Mouse (Mus musculus) CH12.LX (cell line): ENCODE data around the gene Ldlrad2. TPM values are rescaled to one million over a fixed set of nuclear protein-coding genes. Genes with fewer than 3 reads are reported as not detected.

ENCODE experiments used
- DNase-seq: peaks from one replicate; pipeline ENCODE4 v3.0.0-alpha.2; 2013; ENCODE audit errors: extremely low read depth
- H3K27ac ChIP-seq: 2 replicates; pipeline ENCODE4 v1.5.1; 2012; ENCODE audit warnings: low read depth, mild to moderate bottlenecking, control low read depth, moderate library complexity; ENCODE audit not compliant: insufficient read depth
- H3K27me3 ChIP-seq: replicated peaks from 2 replicates; pipeline ENCODE3; 2012; ENCODE audit warnings: inconsistent platforms
- H3K36me3 ChIP-seq, 2 experiments: replicated peaks in 1 of 2; 2 replicates each; pipeline versions ENCODE3 to v1.6.1; 2012; ENCODE audit warnings: inconsistent platforms in 1 of 2, low read length in 1 of 2, mild to moderate bottlenecking in 1 of 2, mixed read lengths in 1 of 2, moderate library complexity in 1 of 2; ENCODE audit not compliant: control insufficient read depth in 1 of 2, insufficient read depth in 1 of 2
- H3K4me1 ChIP-seq, 2 experiments: 2 replicates each; pipeline ENCODE4 v1.6.1; 2012; ENCODE audit warnings: inconsistent platforms in 1 of 2, moderate library complexity in 1 of 2; ENCODE audit not compliant: insufficient read depth in 2 of 2, control insufficient read depth in 1 of 2
- H3K4me2 ChIP-seq: 2 replicates; pipeline ENCODE4 v1.6.1; 2012; ENCODE audit warnings: low read depth, mild to moderate bottlenecking, control low read depth; ENCODE audit not compliant: poor library complexity, insufficient read depth, severe bottlenecking
- H3K4me3 ChIP-seq, 3 experiments: fragments of 150-350 bp in 1 of 3; sonication (generic) in 1 of 3; replicated peaks in 1 of 3; 2 replicates each; pipeline versions ENCODE3 to v1.5.1; 2011 to 2012; ENCODE audit warnings: low read depth in 2 of 3, low read length in 2 of 3, mild to moderate bottlenecking in 2 of 3, moderate library complexity in 2 of 3, control low read depth in 1 of 3, improper control_type of control experiment in 1 of 3, inconsistent platforms in 1 of 3, mixed read lengths in 1 of 3; ENCODE audit not compliant: poor library complexity in 1 of 3
- H3K79me2 ChIP-seq: replicated peaks from 2 replicates; pipeline ENCODE4 v1.6.1; 2012; ENCODE audit warnings: mild to moderate bottlenecking, moderate library complexity; ENCODE audit not compliant: control insufficient read depth, poor library complexity, insufficient read depth, severe bottlenecking; ENCODE audit errors: extremely low read depth
- H3K9ac ChIP-seq: 2 replicates; pipeline ENCODE4 v1.6.1; 2012; ENCODE audit warnings: low read depth, mild to moderate bottlenecking, control low read depth, moderate library complexity; ENCODE audit not compliant: insufficient read depth
- H3K9me3 ChIP-seq: replicated peaks from 2 replicates; pipeline ENCODE3; 2012; ENCODE audit warnings: low read length, inconsistent platforms, mixed read lengths
- BHLHE40 ChIP-seq: IDR thresholded peaks from 2 replicates; pipeline ENCODE4 v1.6.1; 2011; ENCODE audit warnings: mild to moderate bottlenecking, low read depth, low read length, improper control_type of control experiment
- CHD2 ChIP-seq: IDR thresholded peaks from 2 replicates; pipeline ENCODE4 v1.6.1; 2011; ENCODE audit warnings: low read length, improper control_type of control experiment
- E2F4 ChIP-seq: IDR thresholded peaks from 2 replicates; pipeline ENCODE4 v1.6.1; 2011; ENCODE audit warnings: low read depth, low read length, improper control_type of control experiment; ENCODE audit not compliant: insufficient replicate concordance
- ETS1 ChIP-seq: conservative IDR thresholded peaks from 2 replicates; pipeline ENCODE4 v1.6.1; 2012; ENCODE audit warnings: low read depth, mild to moderate bottlenecking, inconsistent platforms, low read length, improper control_type of control experiment, moderate library complexity
- GABPA ChIP-seq: IDR thresholded peaks from 2 replicates; pipeline ENCODE4 v1.6.1; 2012; ENCODE audit warnings: low read depth, low read length, improper control_type of control experiment, inconsistent platforms; ENCODE audit not compliant: insufficient replicate concordance
- HCFC1 ChIP-seq: IDR thresholded peaks from 2 replicates; pipeline ENCODE4 v1.6.1; 2012; ENCODE audit warnings: low read depth, mild to moderate bottlenecking, inconsistent platforms, low read length, improper control_type of control experiment
- KAT2A ChIP-seq: IDR thresholded peaks from 2 replicates; pipeline ENCODE4 v1.6.1; 2012; ENCODE audit warnings: low read length, improper control_type of control experiment, inconsistent platforms; ENCODE audit not compliant: insufficient replicate concordance
- MAX ChIP-seq: IDR thresholded peaks from 2 replicates; pipeline ENCODE4 v1.6.1; 2011; ENCODE audit warnings: low read length, improper control_type of control experiment
- MXI1 ChIP-seq: IDR thresholded peaks from 2 replicates; pipeline ENCODE4 v1.6.1; 2011; ENCODE audit warnings: mild to moderate bottlenecking, low read depth, low read length, improper control_type of control experiment
- MYC ChIP-seq: IDR thresholded peaks from 2 replicates; pipeline ENCODE4 v1.6.1; 2011; ENCODE audit warnings: low read depth, mild to moderate bottlenecking, improper control_type of control experiment, low read length
- NELFE ChIP-seq: IDR thresholded peaks from 2 replicates; pipeline ENCODE4 v1.6.1; 2011; ENCODE audit warnings: low read depth, low read length, improper control_type of control experiment
- PAX5 ChIP-seq: IDR thresholded peaks from 2 replicates; pipeline ENCODE4 v1.6.1; 2012; ENCODE audit warnings: low read length, inconsistent platforms, mixed read lengths
- SMC3 ChIP-seq: IDR thresholded peaks from 2 replicates; pipeline ENCODE4 v1.6.1; 2011; ENCODE audit warnings: low read depth, low read length, improper control_type of control experiment
- TBP ChIP-seq: conservative IDR thresholded peaks from 2 replicates; pipeline ENCODE4 v1.6.1; 2011; ENCODE audit warnings: low read depth, low read length, improper control_type of control experiment
- TCF12 ChIP-seq: IDR thresholded peaks from 2 replicates; pipeline ENCODE4 v1.6.1; 2014; ENCODE audit warnings: low read depth, mild to moderate bottlenecking, inconsistent platforms, low read length, improper control_type of control experiment
- UBTF ChIP-seq: IDR thresholded peaks from 2 replicates; pipeline ENCODE4 v1.6.1; 2012; ENCODE audit warnings: low read depth, mild to moderate bottlenecking, inconsistent platforms, low read length, improper control_type of control experiment, moderate library complexity
- USF1 ChIP-seq: IDR thresholded peaks from 2 replicates; pipeline ENCODE4 v1.6.1; 2014; ENCODE audit warnings: low read depth, mild to moderate bottlenecking, inconsistent platforms, low read length, improper control_type of control experiment
- USF2 ChIP-seq: conservative IDR thresholded peaks from 2 replicates; pipeline ENCODE4 v1.6.1; 2011; ENCODE audit warnings: low read depth, low read length, improper control_type of control experiment
- ZC3H11A ChIP-seq: IDR thresholded peaks from 2 replicates; pipeline ENCODE4 v1.6.1; 2012; ENCODE audit warnings: low read depth, mild to moderate bottlenecking, inconsistent platforms, low read length, improper control_type of control experiment
- ZKSCAN1 ChIP-seq: IDR thresholded peaks from 2 replicates; pipeline ENCODE4 v1.6.1; 2012; ENCODE audit warnings: low read depth, inconsistent platforms, low read length, improper control_type of control experiment, borderline replicate concordance
- ZMIZ1 ChIP-seq: IDR thresholded peaks from 2 replicates; pipeline ENCODE4 v1.6.1; 2012; ENCODE audit warnings: low read depth, mild to moderate bottlenecking, inconsistent platforms, low read length, improper control_type of control experiment
- dilution Hi-C: fragments of 300-500 bp; cut with MboI; formaldehyde crosslinking; loops from 2 replicates; pipeline ENCODE4 v1.14.3; 2020; ENCODE audit warnings: low sequenced_read_pairs; ENCODE audit not compliant: extremely low pct_unique_long_range_greater_than_20kb, extremely low pct_ligation_motif_present
- in situ Hi-C: fragments of 300-500 bp; cut with MboI; formaldehyde crosslinking; loops from 3 replicates; pipeline ENCODE4 v1.14.3; 2019; ENCODE audit warnings: low sequenced_read_pairs, low pct_ligation_motif_present, low pct_unique_long_range_greater_than_20kb, mixed read lengths
- polyA plus RNA-seq: library from polyadenylated mRNA; unstranded; fragments of >175 nt; gene quantifications from 2 replicates; pipeline ENCODE4 v1.2.1, GENCODE M21; 2012; ENCODE audit warnings: low read depth; ENCODE audit not compliant: insufficient read length
- total RNA-seq, 2 experiments: library from RNA; depleted of rRNA; stranded (reverse); fragments of 300-350 nt in 1 of 2; fragments of >200 nt in 1 of 2; gene quantifications; 2 replicates each; pipeline ENCODE4 v1.2.3; 2012 to 2014

The Ldlrad2 gene
- total and polyA plus RNA-seq, 3 experiments = not detected

DNA sequence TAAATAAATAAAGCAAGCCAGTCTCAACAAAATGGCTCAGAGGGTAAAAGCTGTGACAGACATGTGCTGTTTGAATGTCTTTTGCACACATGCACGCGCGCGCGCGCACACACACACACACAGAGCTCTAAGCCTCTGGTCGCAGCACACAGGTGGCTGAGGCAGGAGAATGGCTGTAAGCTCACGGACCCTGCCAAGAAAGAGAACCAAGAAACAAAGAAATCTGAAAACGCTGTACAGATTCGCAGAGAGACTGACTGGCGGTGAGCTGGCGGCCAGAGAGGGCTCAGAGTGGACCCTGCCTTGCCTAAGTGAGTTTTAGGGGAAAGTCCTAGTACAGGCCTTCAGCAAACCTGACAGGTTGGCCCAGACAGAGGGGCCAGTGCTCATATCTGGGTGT lies 3.1 kb upstream of the Ldlrad2 start (continued):
- TF ChIP-seq MXI1 = no peak

DNA sequence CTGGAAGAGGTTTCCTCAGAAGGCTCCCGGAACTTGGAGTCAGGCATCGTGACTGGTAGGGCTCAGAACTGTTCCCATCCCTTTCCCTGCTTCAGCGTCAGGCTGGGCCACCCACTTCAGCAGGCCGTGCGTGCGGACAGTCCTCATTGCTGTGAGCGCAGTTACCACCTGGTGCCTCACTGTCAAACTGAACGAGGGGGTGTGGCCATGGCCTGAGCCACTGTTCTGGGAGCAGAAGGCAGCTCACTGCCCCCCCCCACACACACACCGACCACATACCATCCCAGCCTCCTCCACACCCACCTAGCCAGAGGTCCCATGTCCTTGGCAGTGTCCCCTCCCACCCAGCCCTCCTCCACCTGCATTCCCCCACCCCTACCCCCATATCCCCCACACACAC lies 4.5 kb downstream of the Ldlrad2 start:
- dilution Hi-C loops (no loop called here), in situ Hi-C loops (no loop called here)
- no peak overlapping the region for H3K27ac ChIP-seq
- no peaks in the 10 kb centered on the region for H3K79me2 ChIP-seq
- no peaks in the 10 kb centered on the region for H3K9me3 ChIP-seq
- H3K4me3 ChIP-seq = no peak overlapping the region
- H3K27me3 ChIP-seq = no peaks in the 10 kb centered on the region
- no peaks in the 10 kb centered on the region for H3K4me1 ChIP-seq
- H3K36me3 ChIP-seq = peaks cover 0 to 42% of the 10 kb centered on the region in 2 experiments
- no peak overlapping the region for H3K9ac ChIP-seq
- no peak overlapping the region for H3K4me2 ChIP-seq
- TF ChIP-seq USF2 = no peak
- TF ChIP-seq USF1 = no peak
- TF ChIP-seq TBP = no peak
- no peak for TF ChIP-seq UBTF
- TF ChIP-seq HCFC1 = no peak
- no peak for TF ChIP-seq NELFE
- TF ChIP-seq ZC3H11A = no peak
- TF ChIP-seq ZKSCAN1 = no peak
- TF ChIP-seq ETS1 = no peak
- TF ChIP-seq SMC3 = no peak
- no peak for TF ChIP-seq MYC
- no peak for TF ChIP-seq BHLHE40
- TF ChIP-seq GABPA = no peak
- no peak for DNase-seq

DNA sequence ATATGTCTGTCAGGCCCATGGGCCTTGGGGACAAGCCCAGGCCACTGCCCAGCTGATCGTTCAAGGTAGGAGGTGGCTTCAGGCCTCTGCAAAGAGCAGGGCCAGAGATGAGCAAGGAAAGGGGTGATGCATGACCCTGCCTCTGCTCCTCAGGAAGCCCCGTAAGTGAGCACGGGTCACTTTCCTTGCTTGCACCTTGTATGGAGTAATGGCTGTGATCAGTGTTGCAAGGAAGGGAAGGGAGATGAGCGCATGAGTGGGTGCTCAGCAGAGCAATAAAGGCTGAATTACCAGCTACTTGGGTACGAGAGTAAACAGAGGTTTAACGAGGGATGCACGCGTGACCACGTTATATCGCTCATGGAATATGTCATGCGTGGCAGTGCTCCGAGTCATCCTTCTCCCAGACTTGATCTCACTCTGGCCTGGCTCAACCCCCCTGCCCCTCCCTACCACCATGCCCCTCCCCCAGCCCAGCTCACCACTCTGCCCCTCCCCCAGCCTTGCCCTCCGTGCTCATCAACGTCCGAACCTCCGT lies 17.6 kb downstream of the Ldlrad2 start:
- no peaks in the 10 kb centered on the region for H3K79me2 ChIP-seq
- peaks cover 0 to 86% of the 10 kb centered on the region in 2 experiments for H3K36me3 ChIP-seq
- H3K4me3 ChIP-seq = no peak overlapping the region
- H3K27me3 ChIP-seq = no peaks in the 10 kb centered on the region
- no peaks in the 10 kb centered on the region for H3K4me1 ChIP-seq
- no peak overlapping the region for H3K4me2 ChIP-seq
- dilution Hi-C loops = no loop called here
- H3K27ac ChIP-seq = no peak overlapping the region
- no peak for TF ChIP-seq KAT2A
- TF ChIP-seq ZMIZ1 = no peak
- no peak for TF ChIP-seq NELFE
- TF ChIP-seq TCF12 = no peak
- no peak for TF ChIP-seq E2F4
- TF ChIP-seq CHD2 = no peak
- no peak for TF ChIP-seq MYC
- no peak for TF ChIP-seq UBTF
- no peak for TF ChIP-seq PAX5
- no peak for TF ChIP-seq MAX
- TF ChIP-seq HCFC1 = no peak
- TF ChIP-seq, all 38 proteins: peak for 0
- no peaks in the 10 kb centered on the region for H3K9me3 ChIP-seq
- in situ Hi-C loops = no loop called here
- no peak overlapping the region for H3K9ac ChIP-seq
- no peak for DNase-seq
